Mouse (Mus musculus): ENCODE results near the gene Nfasc. TPM values are rescaled to one million over a fixed set of nuclear protein-coding genes. Genes with fewer than 3 reads are reported as not detected.

The Nfasc gene
- polyA plus RNA-seq, 1 experiment from 2014 or later: 50.3 TPM

GRCm38 (mm10) chr1:132672704-132673103, 68.9 kb downstream of the Nfasc start:
- Histone ChIP-seq H3K4me2 (replicated peaks) (no peak overlapping the region), H3K4me1 (replicated peaks) (peaks cover 4% of the 10 kb centered on the region), H3K27me3 (no peaks in the 10 kb centered on the region), H3K4me3 (replicated peaks) (no peak overlapping the region), H3K9ac (replicated peaks) (no peak overlapping the region), H3K27ac (no peak overlapping the region), H3K36me3 (peaks cover 6% of the 10 kb centered on the region; the same call in 1 of the 2 replicates), H3K9me3 (no peaks in the 10 kb centered on the region)
- ATAC-seq: no peak
- WGBS: 97% methylated on average over 3 of the region's 3 CpGs

GRCm38 (mm10) chr1:132669200-132669599, 72.4 kb downstream of the Nfasc start:
- H3K27ac ChIP-seq: no peak overlapping the region
- 94% methylated on average over 6 of the region's 6 CpGs for WGBS
- no peak overlapping the region for H3K4me3 ChIP-seq (replicated peaks)
- no peak for ATAC-seq
- H3K4me1 ChIP-seq (replicated peaks): peaks cover 22% of the 10 kb centered on the region
- H3K9ac ChIP-seq (replicated peaks): no peak overlapping the region
- H3K27me3 ChIP-seq: no peaks in the 10 kb centered on the region
- no peaks in the 10 kb centered on the region for H3K9me3 ChIP-seq
- no peaks in the 10 kb centered on the region for H3K36me3 ChIP-seq
- no peak overlapping the region for H3K4me2 ChIP-seq (replicated peaks)

GRCm38 (mm10) chr1:132660354-132660753, 81.2 kb downstream of the Nfasc start:
- WGBS: 17% methylated on average over 4 of the region's 4 CpGs
- Histone ChIP-seq H3K27me3 (no peaks in the 10 kb centered on the region), H3K4me3 (replicated peaks) (no peak overlapping the region), H3K27ac (peak overlapping the region; percentile 91), H3K9ac (replicated peaks) (peak overlapping the region; percentile 14; the same call in 1 of the 2 replicates), H3K4me1 (replicated peaks) (peaks cover 53% of the 10 kb centered on the region), H3K4me2 (replicated peaks) (no peak overlapping the region), H3K36me3 (peaks cover 6% of the 10 kb centered on the region; the same call in 1 of the 2 replicates), H3K9me3 (no peaks in the 10 kb centered on the region)
- peak; percentile 70 for ATAC-seq

GRCm38 (mm10) chr1:132659604-132660003, 82.0 kb downstream of the Nfasc start:
- H3K36me3 ChIP-seq: peaks cover 6% of the 10 kb centered on the region; the same call in 1 of the 2 replicates
- 0 out of 2 replicates have a peak overlapping the region, but pooled peaks have one; percentile 0 for H3K4me2 ChIP-seq (replicated peaks)
- 28% methylated on average over 3 of the region's 3 CpGs for WGBS
- H3K9me3 ChIP-seq: no peaks in the 10 kb centered on the region
- peak; percentile 40; the same call in 1 of the 2 replicates for ATAC-seq
- H3K4me3 ChIP-seq (replicated peaks): no peak overlapping the region
- H3K27me3 ChIP-seq: no peaks in the 10 kb centered on the region
- H3K9ac ChIP-seq (replicated peaks): peak overlapping the region; percentile 44; the same call in 1 of the 2 replicates
- H3K4me1 ChIP-seq (replicated peaks): peaks cover 53% of the 10 kb centered on the region
- peak overlapping the region; percentile 91 for H3K27ac ChIP-seq

GRCm38 (mm10) chr1:132655611-132656010, 86.0 kb downstream of the Nfasc start:
- ATAC-seq: no peak
- peaks cover 66% of the 10 kb centered on the region for H3K4me1 ChIP-seq (replicated peaks)
- peak overlapping the region; percentile 77; the same call in 1 of the 2 replicates for H3K27ac ChIP-seq
- H3K36me3 ChIP-seq: 0 out of 2 replicates have a peak, but pooled peaks cover 7% of the 10 kb centered on the region
- no peak overlapping the region for H3K4me3 ChIP-seq (replicated peaks)
- H3K9ac ChIP-seq (replicated peaks): no peak overlapping the region
- H3K4me2 ChIP-seq (replicated peaks): no peak overlapping the region
- no peaks in the 10 kb centered on the region for H3K9me3 ChIP-seq
- H3K27me3 ChIP-seq: no peaks in the 10 kb centered on the region
- 66% methylated on average over 6 of the region's 6 CpGs for WGBS

GRCm38 (mm10) chr1:132654769-132655168, 86.8 kb downstream of the Nfasc start:
- H3K9ac ChIP-seq (replicated peaks): peak overlapping the region; percentile 37; the same call in 1 of the 2 replicates
- no peak overlapping the region for H3K4me2 ChIP-seq (replicated peaks)
- no peaks in the 10 kb centered on the region for H3K9me3 ChIP-seq
- H3K27ac ChIP-seq: peak overlapping the region; percentile 77
- 52% methylated on average over 9 of the region's 9 CpGs for WGBS
- H3K36me3 ChIP-seq: 0 out of 2 replicates have a peak, but pooled peaks cover 6% of the 10 kb centered on the region
- ATAC-seq: peak; percentile 34; the same call in 1 of the 2 replicates
- H3K4me1 ChIP-seq (replicated peaks): peaks cover 64% of the 10 kb centered on the region
- H3K27me3 ChIP-seq: no peaks in the 10 kb centered on the region
- no peak overlapping the region for H3K4me3 ChIP-seq (replicated peaks)

- 57% methylated on average over 12 of the region's 12 CpGs for WGBS
- Histone ChIP-seq H3K4me2 (replicated peaks) (no peak overlapping the region), H3K4me1 (replicated peaks) (peaks cover 62% of the 10 kb centered on the region), H3K27ac (peak overlapping the region; percentile 77), H3K27me3 (no peaks in the 10 kb centered on the region), H3K36me3 (0 out of 2 replicates have a peak, but pooled peaks cover 6% of the 10 kb centered on the region), H3K4me3 (replicated peaks) (no peak overlapping the region), H3K9me3 (no peaks in the 10 kb centered on the region), H3K9ac (replicated peaks) (no peak overlapping the region)
- ATAC-seq: peak; percentile 38
Measured at GRCm38 (mm10) chr1:132653841-132654457, 87.6 kb downstream of the Nfasc start.

- Histone ChIP-seq H3K27me3 (no peaks in the 10 kb centered on the region), H3K4me1 (replicated peaks) (peaks cover 60% of the 10 kb centered on the region), H3K4me3 (replicated peaks) (no peak overlapping the region), H3K9me3 (no peaks in the 10 kb centered on the region), H3K27ac (0 out of 2 replicates have a peak overlapping the region, but pooled peaks have one; percentile 63), H3K36me3 (0 out of 2 replicates have a peak, but pooled peaks cover 6% of the 10 kb centered on the region), H3K9ac (replicated peaks) (no peak overlapping the region), H3K4me2 (replicated peaks) (no peak overlapping the region)
- 85% methylated on average over 9 of the region's 9 CpGs for WGBS
- 0 out of 2 replicates have a peak, but pooled peaks have one; percentile 2 for ATAC-seq
Measured at GRCm38 (mm10) chr1:132653161-132653560, 88.4 kb downstream of the Nfasc start.

GRCm38 (mm10) chr1:132650680-132651079, 90.9 kb downstream of the Nfasc start:
- Histone ChIP-seq H3K4me3 (replicated peaks) (no peak overlapping the region), H3K27me3 (no peaks in the 10 kb centered on the region), H3K9me3 (no peaks in the 10 kb centered on the region), H3K4me2 (replicated peaks) (no peak overlapping the region), H3K36me3 (0 out of 2 replicates have a peak, but pooled peaks cover 6% of the 10 kb centered on the region), H3K27ac (peak overlapping the region; percentile 79), H3K4me1 (replicated peaks) (peaks cover 50% of the 10 kb centered on the region), H3K9ac (replicated peaks) (peak overlapping the region; percentile 23; the same call in 1 of the 2 replicates)
- ATAC-seq: peak; percentile 51
- WGBS: 46% methylated on average over 9 of the region's 9 CpGs

GRCm38 (mm10) chr1:132647958-132648357, 93.6 kb downstream of the Nfasc start:
- Histone ChIP-seq H3K4me1 (replicated peaks) (peaks cover 22% of the 10 kb centered on the region), H3K9ac (replicated peaks) (no peak overlapping the region), H3K4me3 (replicated peaks) (no peak overlapping the region), H3K27me3 (no peaks in the 10 kb centered on the region), H3K9me3 (no peaks in the 10 kb centered on the region), H3K27ac (no peak overlapping the region), H3K36me3 (0 out of 2 replicates have a peak, but pooled peaks cover 6% of the 10 kb centered on the region), H3K4me2 (replicated peaks) (no peak overlapping the region)
- WGBS: 92% methylated on average over 6 of the region's 6 CpGs
- no peak for ATAC-seq

- no peaks in the 10 kb centered on the region for H3K27me3 ChIP-seq
- no peak overlapping the region for H3K4me3 ChIP-seq (replicated peaks)
- no peak overlapping the region; the same call in 1 of the 2 replicates for H3K4me2 ChIP-seq (replicated peaks)
- H3K36me3 ChIP-seq: peaks cover 40% of the 10 kb centered on the region
- H3K9ac ChIP-seq (replicated peaks): no peak overlapping the region; the same call in 1 of the 2 replicates
- ATAC-seq: peak; percentile 93
- peaks cover 30% of the 10 kb centered on the region for H3K4me1 ChIP-seq (replicated peaks)
- no peaks in the 10 kb centered on the region for H3K9me3 ChIP-seq
- H3K27ac ChIP-seq: peak overlapping the region; percentile 88
- WGBS: 54% methylated on average over 13 of the region's 13 CpGs
Measured at GRCm38 (mm10) chr1:132641049-132641795, 100.4 kb downstream of the Nfasc start.

- Histone ChIP-seq H3K27me3 (no peaks in the 10 kb centered on the region), H3K4me3 (replicated peaks) (no peak overlapping the region), H3K36me3 (peaks cover 47% of the 10 kb centered on the region), H3K4me1 (replicated peaks) (peaks cover 30% of the 10 kb centered on the region), H3K9me3 (no peaks in the 10 kb centered on the region), H3K27ac (peak overlapping the region; percentile 88), H3K4me2 (replicated peaks) (no peak overlapping the region), H3K9ac (replicated peaks) (no peak overlapping the region)
- ATAC-seq: no peak
- 86% methylated on average over 6 of the region's 6 CpGs for WGBS
Measured at GRCm38 (mm10) chr1:132640256-132640655, 101.3 kb downstream of the Nfasc start.

Data from midbrain, embryonic 13.5 days (tissue).